Mouse (Mus musculus): Measurements from ENCODE around the gene Cyp3a13. TPM values are rescaled to one million over a fixed set of nuclear protein-coding genes. Genes with fewer than 3 reads are reported as not detected.
A peak's percentile ranks its signal among the peaks of the same experiment; 100 is the strongest.
"Not testable (repeated sequence)": the region's sequence is repeated elsewhere in the genome, so short reads cannot be mapped to it uniquely, and the experiment has no call there.

The Cyp3a13 gene
- total RNA-seq, 1 experiment, result 0.31 TPM

DNA sequence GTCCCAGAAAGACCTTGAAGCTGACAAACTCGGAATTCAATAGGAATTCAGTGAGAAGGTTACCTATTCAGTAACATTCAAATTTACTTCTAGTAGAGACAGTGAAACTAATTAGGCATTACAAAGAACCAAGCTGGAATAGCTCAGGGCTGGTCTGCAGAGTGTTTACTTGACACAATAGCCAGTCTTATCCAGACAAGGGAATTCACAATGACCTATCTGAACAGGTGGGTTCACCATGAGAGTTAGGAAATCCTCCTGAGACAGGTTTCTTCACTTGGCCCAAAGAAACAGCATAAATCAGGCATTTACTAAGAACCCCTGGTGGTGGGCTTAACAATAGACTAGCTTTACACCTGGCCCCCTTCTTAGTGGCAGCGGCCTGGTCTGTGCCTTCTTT lies 12.5 kb upstream of the Cyp3a13 start:
- Histone ChIP-seq H3K4me1 (ENCODE audit: control insufficient read depth in 2 of 2, insufficient read depth in 2 of 2, low read length in 2 of 2, poor library complexity in 1 of 2) (peaks cover 5 to 20% of the 10 kb centered on the region in 2 experiments), H3K27ac (ENCODE audit: insufficient read depth, low read depth, low read length, poor library complexity, severe bottlenecking) (peak overlapping the region; percentile 90; the same call in 1 of the 2 replicates)
- TF ChIP-seq CHD2 (IDR thresholded peaks at IDR 0.05; ENCODE audit: low read depth, low read length), result peak; percentile 38; the same call in 1 of the 2 replicates
- in situ Hi-C loops (cut with MboI; ENCODE audit: low sequenced_read_pairs in 2 of 2, unreplicated experiment in 2 of 2); H3K36me3 ChIP-seq (ENCODE audit: control insufficient read depth, insufficient read depth, low read length, poor library complexity, severe bottlenecking); H3K9me3 ChIP-seq (ENCODE audit: control insufficient read depth, insufficient read depth, low read depth, low read length); H3K9ac ChIP-seq (ENCODE audit: insufficient read depth, low read depth, low read length, poor library complexity, severe bottlenecking); H3K4me3 ChIP-seq (ENCODE audit: insufficient read depth in 1 of 2, low read depth in 1 of 2, low read length in 2 of 2, poor library complexity in 1 of 2, severe bottlenecking in 1 of 2): not testable (repeated sequence)
- peak; percentile 57 for DNase-seq (ENCODE audit: low read depth, low spot score)

GRCm38 (mm10) chr5:137928439-137928838 lies 7.0 kb upstream of the Cyp3a13 start:
- H3K9ac ChIP-seq (ENCODE audit: insufficient read depth, low read depth, low read length, poor library complexity, severe bottlenecking), result peak overlapping the region; percentile 2; the same call in 1 of the 2 replicates
- in situ Hi-C loops (cut with MboI; ENCODE audit: low sequenced_read_pairs in 2 of 2, unreplicated experiment in 2 of 2), result no loop called here
- no peak for TF ChIP-seq ZC3H11A (IDR thresholded peaks at IDR 0.05; ENCODE audit: borderline replicate concordance, low read depth, low read length)
- TF ChIP-seq CHD2 (IDR thresholded peaks at IDR 0.05; ENCODE audit: low read depth, low read length), result no peak
- TF ChIP-seq MAFK (IDR thresholded peaks at IDR 0.05; ENCODE audit: insufficient read depth, low read depth, low read length), result no peak
- no peak for TF ChIP-seq ZNF384 (IDR thresholded peaks at IDR 0.05; ENCODE audit: low read depth, low read length)
- no peak for TF ChIP-seq HCFC1 (IDR thresholded peaks at IDR 0.05; ENCODE audit: borderline replicate concordance, insufficient read depth, low read length)
- H3K27ac ChIP-seq (ENCODE audit: insufficient read depth, low read depth, low read length, poor library complexity, severe bottlenecking), result no peak overlapping the region
- H3K9me3 ChIP-seq (ENCODE audit: control insufficient read depth, insufficient read depth, low read depth, low read length), result no peaks in the 10 kb centered on the region
- H3K4me3 ChIP-seq (ENCODE audit: insufficient read depth in 1 of 2, low read depth in 1 of 2, low read length in 2 of 2, poor library complexity in 1 of 2, severe bottlenecking in 1 of 2), result 0 out of 4 replicates have a peak overlapping the region, but pooled peaks have one; percentile 14 to 21
- H3K4me1 ChIP-seq (ENCODE audit: control insufficient read depth in 2 of 2, insufficient read depth in 2 of 2, low read length in 2 of 2, poor library complexity in 1 of 2), result peaks cover 10 to 19% of the 10 kb centered on the region in 2 experiments
- no peak for DNase-seq (ENCODE audit: low read depth, low spot score)
- H3K36me3 ChIP-seq (ENCODE audit: control insufficient read depth, insufficient read depth, low read length, poor library complexity, severe bottlenecking), result no peaks in the 10 kb centered on the region

DNA sequence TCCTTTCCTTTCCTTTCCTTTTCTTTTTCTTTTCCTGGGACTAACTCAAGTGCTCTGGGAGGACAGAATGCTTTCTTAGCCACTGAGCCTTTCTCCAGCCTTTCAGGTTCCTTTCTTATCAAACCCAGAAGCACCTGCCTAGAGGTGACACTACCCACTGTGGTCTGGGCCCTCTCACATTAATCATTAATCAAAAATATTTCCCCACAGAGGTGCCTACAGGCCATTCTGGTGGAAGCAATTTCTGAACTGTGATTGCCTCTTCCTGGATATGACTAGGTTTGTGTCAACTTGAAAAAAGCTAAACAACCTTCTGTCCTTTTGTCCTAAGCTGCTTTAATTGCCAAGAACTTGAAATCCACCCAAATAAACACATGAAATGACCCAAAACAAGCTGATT lies 752 bp upstream of the Cyp3a13 start:
- no peak for TF ChIP-seq MAFK (IDR thresholded peaks at IDR 0.05; ENCODE audit: insufficient read depth, low read depth, low read length)
- no peak for TF ChIP-seq CHD2 (IDR thresholded peaks at IDR 0.05; ENCODE audit: low read depth, low read length)
- no peak for TF ChIP-seq ZC3H11A (IDR thresholded peaks at IDR 0.05; ENCODE audit: borderline replicate concordance, low read depth, low read length)
- TF ChIP-seq ZNF384 (IDR thresholded peaks at IDR 0.05; ENCODE audit: low read depth, low read length), result no peak
- no peak for TF ChIP-seq HCFC1 (IDR thresholded peaks at IDR 0.05; ENCODE audit: borderline replicate concordance, insufficient read depth, low read length)
- DNase-seq (ENCODE audit: low read depth, low spot score), result no peak
- H3K9me3 ChIP-seq (ENCODE audit: control insufficient read depth, insufficient read depth, low read depth, low read length), result no peaks in the 10 kb centered on the region
- no peak overlapping the region for H3K27ac ChIP-seq (ENCODE audit: insufficient read depth, low read depth, low read length, poor library complexity, severe bottlenecking)
- H3K9ac ChIP-seq (ENCODE audit: insufficient read depth, low read depth, low read length, poor library complexity, severe bottlenecking), result no peak overlapping the region
- no peak overlapping the region for H3K4me3 ChIP-seq (ENCODE audit: insufficient read depth in 1 of 2, low read depth in 1 of 2, low read length in 2 of 2, poor library complexity in 1 of 2, severe bottlenecking in 1 of 2)
- in situ Hi-C loops (cut with MboI; ENCODE audit: low sequenced_read_pairs in 2 of 2, unreplicated experiment in 2 of 2), result no loop called here
- H3K4me1 ChIP-seq (ENCODE audit: control insufficient read depth in 2 of 2, insufficient read depth in 2 of 2, low read length in 2 of 2, poor library complexity in 1 of 2), result no peaks in the 10 kb centered on the region
- H3K36me3 ChIP-seq (ENCODE audit: control insufficient read depth, insufficient read depth, low read length, poor library complexity, severe bottlenecking), result no peaks in the 10 kb centered on the region

DNA sequence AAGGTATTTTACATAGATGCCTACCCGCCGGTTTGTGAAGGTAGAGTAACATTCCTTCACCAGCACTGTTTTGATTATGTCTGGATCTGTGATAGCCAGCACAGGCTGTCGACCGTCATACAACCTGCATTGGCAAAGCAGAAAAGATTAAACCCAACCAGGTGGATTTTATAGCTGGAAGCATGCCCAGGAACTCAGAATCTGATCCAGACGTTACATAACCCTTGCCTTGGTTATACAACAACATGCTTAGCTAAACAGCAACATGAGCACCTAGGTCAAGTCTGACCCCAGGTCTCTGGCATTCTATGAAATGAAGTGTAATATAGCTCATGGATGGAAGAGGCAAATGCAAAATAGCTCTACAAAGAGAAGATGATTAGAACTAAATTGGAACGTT lies 5.9 kb downstream of the Cyp3a13 start:
- no peak overlapping the region for H3K4me3 ChIP-seq (ENCODE audit: insufficient read depth in 1 of 2, low read depth in 1 of 2, low read length in 2 of 2, poor library complexity in 1 of 2, severe bottlenecking in 1 of 2)
- H3K36me3 ChIP-seq (ENCODE audit: control insufficient read depth, insufficient read depth, low read length, poor library complexity, severe bottlenecking), result no peaks in the 10 kb centered on the region
- no peak overlapping the region for H3K9ac ChIP-seq (ENCODE audit: insufficient read depth, low read depth, low read length, poor library complexity, severe bottlenecking)
- TF ChIP-seq CHD2 (IDR thresholded peaks at IDR 0.05; ENCODE audit: low read depth, low read length), result no peak
- no peak for TF ChIP-seq MAFK (IDR thresholded peaks at IDR 0.05; ENCODE audit: insufficient read depth, low read depth, low read length)
- no peak for TF ChIP-seq ZNF384 (IDR thresholded peaks at IDR 0.05; ENCODE audit: low read depth, low read length)
- no peak for TF ChIP-seq ZC3H11A (IDR thresholded peaks at IDR 0.05; ENCODE audit: borderline replicate concordance, low read depth, low read length)
- no peak for TF ChIP-seq HCFC1 (IDR thresholded peaks at IDR 0.05; ENCODE audit: borderline replicate concordance, insufficient read depth, low read length)
- no peak for DNase-seq (ENCODE audit: low read depth, low spot score)
- H3K4me1 ChIP-seq (ENCODE audit: control insufficient read depth in 2 of 2, insufficient read depth in 2 of 2, low read length in 2 of 2, poor library complexity in 1 of 2), result no peaks in the 10 kb centered on the region
- no peak overlapping the region for H3K27ac ChIP-seq (ENCODE audit: insufficient read depth, low read depth, low read length, poor library complexity, severe bottlenecking)
- in situ Hi-C loops (cut with MboI; ENCODE audit: low sequenced_read_pairs in 2 of 2, unreplicated experiment in 2 of 2), result no loop called here
- H3K9me3 ChIP-seq (ENCODE audit: control insufficient read depth, insufficient read depth, low read depth, low read length), result no peaks in the 10 kb centered on the region

GRCm38 (mm10) chr5:137914508-137914907 lies 6.9 kb downstream of the Cyp3a13 start:
- no peak overlapping the region for H3K4me3 ChIP-seq (ENCODE audit: insufficient read depth in 1 of 2, low read depth in 1 of 2, low read length in 2 of 2, poor library complexity in 1 of 2, severe bottlenecking in 1 of 2)
- TF ChIP-seq MAFK (IDR thresholded peaks at IDR 0.05; ENCODE audit: insufficient read depth, low read depth, low read length), result no peak
- TF ChIP-seq HCFC1 (IDR thresholded peaks at IDR 0.05; ENCODE audit: borderline replicate concordance, insufficient read depth, low read length), result no peak
- no peak for TF ChIP-seq CHD2 (IDR thresholded peaks at IDR 0.05; ENCODE audit: low read depth, low read length)
- no peak for TF ChIP-seq ZNF384 (IDR thresholded peaks at IDR 0.05; ENCODE audit: low read depth, low read length)
- TF ChIP-seq ZC3H11A (IDR thresholded peaks at IDR 0.05; ENCODE audit: borderline replicate concordance, low read depth, low read length), result no peak
- no peaks in the 10 kb centered on the region for H3K36me3 ChIP-seq (ENCODE audit: control insufficient read depth, insufficient read depth, low read length, poor library complexity, severe bottlenecking)
- H3K27ac ChIP-seq (ENCODE audit: insufficient read depth, low read depth, low read length, poor library complexity, severe bottlenecking), result no peak overlapping the region
- no peak for DNase-seq (ENCODE audit: low read depth, low spot score)
- no peak overlapping the region for H3K9ac ChIP-seq (ENCODE audit: insufficient read depth, low read depth, low read length, poor library complexity, severe bottlenecking)
- in situ Hi-C loops (cut with MboI; ENCODE audit: low sequenced_read_pairs in 2 of 2, unreplicated experiment in 2 of 2), result no loop called here
- H3K4me1 ChIP-seq (ENCODE audit: control insufficient read depth in 2 of 2, insufficient read depth in 2 of 2, low read length in 2 of 2, poor library complexity in 1 of 2), result no peaks in the 10 kb centered on the region
- H3K9me3 ChIP-seq (ENCODE audit: control insufficient read depth, insufficient read depth, low read depth, low read length), result no peaks in the 10 kb centered on the region
